Mouse (Mus musculus): ENCODE data around the gene Tbc1d22a.
A peak's percentile ranks its signal among the peaks of the same experiment; 100 is the strongest.

- no peak for TF ChIP-seq GATA1 (IDR thresholded peaks at IDR 0.05; ENCODE audit: low read depth, low read length)
- no peak for TF ChIP-seq TAL1 (IDR thresholded peaks at IDR 0.05; ENCODE audit: low read length)
- TF ChIP-seq CTCF (IDR thresholded peaks at IDR 0.05 in 2 of 3, conservative IDR thresholded peaks at IDR 0.05 in 1 of 3; ENCODE audit: control insufficient read depth in 1 of 3, insufficient read depth in 1 of 3, low read depth in 2 of 3, low read length in 3 of 3, poor library complexity in 1 of 3, severe bottlenecking in 1 of 3): peak in 2 of 3 experiments; percentile 44 to 56; a peak in 4 of 6 replicates
These were observed 36.0 kb downstream of the Tbc1d22a start for GRCm38 (mm10) chr15:86250269-86250668.

Data from MEL (cell line).